Mouse (Mus musculus) olfactory bulb, adult 2 months (tissue): ENCODE data around the gene Ppp3r1.

Experiments used
- CTCF ChIP-seq: fragments of 200-500 bp; IDR thresholded peaks from 2 replicates; pipeline ENCODE4 v1.5.1; 2012; ENCODE audit warnings: low read depth, mild to moderate bottlenecking, low read length, moderate library complexity; ENCODE audit not compliant: insufficient read depth
- POLR2A ChIP-seq: fragments of 200-500 bp; IDR thresholded peaks from 2 replicates; pipeline ENCODE4 v1.6.1; 2012; ENCODE audit warnings: mild to moderate bottlenecking, low read depth, low read length, moderate library complexity; ENCODE audit not compliant: insufficient read depth

DNA sequence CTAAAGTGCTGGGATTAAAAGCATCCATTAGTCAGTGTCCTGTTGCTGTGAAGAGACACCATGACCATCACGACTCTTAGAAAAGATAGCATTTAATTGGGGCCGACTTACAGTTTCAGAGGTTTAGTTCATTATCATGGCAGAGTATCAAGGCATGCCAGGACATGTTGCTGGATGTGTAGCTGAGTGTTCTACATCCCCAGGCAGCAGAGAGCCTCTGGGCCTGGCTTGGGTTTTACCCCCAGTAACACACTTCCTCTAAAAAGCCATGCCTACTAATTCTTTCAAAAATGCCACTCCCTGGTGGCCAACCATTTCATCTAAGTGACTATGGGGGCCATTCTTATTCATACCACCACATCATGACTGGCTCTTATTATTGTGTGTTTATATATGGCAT lies 24.1 kb downstream of the Ppp3r1 start:
- TF ChIP-seq POLR2A (no peak), CTCF (no peak)
